Mouse (Mus musculus) hindbrain, embryonic 15.5 days (tissue): ENCODE results near the gene R3hdm1. TPM values are rescaled to one million over a fixed set of nuclear protein-coding genes. Genes with fewer than 3 reads are reported as not detected.
"Not testable (repeated sequence)": the region's sequence is repeated elsewhere in the genome, so short reads cannot be mapped to it uniquely, and the experiment has no call there.

Experiments used
- ATAC-seq: fragments of 200-750 bp; cut with Nextera tagmentation; 2 replicates; pipeline ENCODE4 v1.8.0; 2017; ENCODE audit warnings: low read depth, moderate number of reproducible peaks, moderate TSS enrichment; ENCODE audit not compliant: low FRiP score
- H3K27ac ChIP-seq: fragments of 300-500 bp; sonication (generic); replicated peaks from 2 replicates; pipeline ENCODE4 v1.5.1; 2015; ENCODE audit warnings: mild to moderate bottlenecking, inconsistent platforms
- H3K27me3 ChIP-seq: fragments of 300-500 bp; sonication (generic); 2 replicates; pipeline ENCODE4 v1.6.1; 2015; ENCODE audit warnings: control low read depth, inconsistent platforms
- H3K36me3 ChIP-seq: fragments of 300-500 bp; sonication (generic); 2 replicates; pipeline ENCODE4 v1.6.1; 2015; ENCODE audit warnings: control low read depth, inconsistent platforms
- H3K4me1 ChIP-seq: fragments of 300-500 bp; sonication (generic); replicated peaks from 2 replicates; pipeline ENCODE4 v1.6.1; 2015; ENCODE audit warnings: control low read depth, inconsistent platforms
- H3K4me2 ChIP-seq: fragments of 300-500 bp; sonication (generic); 2 replicates; pipeline ENCODE4 v1.6.1; 2015; ENCODE audit warnings: moderate library complexity, mild to moderate bottlenecking, inconsistent platforms
- H3K4me3 ChIP-seq: fragments of 300-500 bp; sonication (generic); 2 replicates; pipeline ENCODE4 v1.5.1; 2015; ENCODE audit warnings: mild to moderate bottlenecking, inconsistent platforms
- H3K9ac ChIP-seq: fragments of 300-500 bp; sonication (generic); 2 replicates; pipeline ENCODE4 v1.6.1; 2015; ENCODE audit warnings: inconsistent platforms
- H3K9me3 ChIP-seq: fragments of 300-500 bp; sonication (generic); 2 replicates; pipeline ENCODE4 v1.6.1; 2016; ENCODE audit warnings: control low read depth, inconsistent platforms
- WGBS: fragments of 180-500 bp; shearing (Covaris S2); methylation state at CpG from one replicate; pipeline ENCODE4 v1.1.7; 2015; 5-methylcytosine and 5-hydroxymethylcytosine counted together
- polyA plus RNA-seq: library from polyadenylated mRNA; unstranded; fragments of >200 nt; fragmentation: Nextera tagmentation; extraction: Ambion mirVana; gene quantifications from 2 replicates; pipeline ENCODE4 v1.2.1, GENCODE M21; 2015

The R3hdm1 gene
- polyA plus RNA-seq, 1 experiment from 2014 or later: 77.8 TPM

DNA sequence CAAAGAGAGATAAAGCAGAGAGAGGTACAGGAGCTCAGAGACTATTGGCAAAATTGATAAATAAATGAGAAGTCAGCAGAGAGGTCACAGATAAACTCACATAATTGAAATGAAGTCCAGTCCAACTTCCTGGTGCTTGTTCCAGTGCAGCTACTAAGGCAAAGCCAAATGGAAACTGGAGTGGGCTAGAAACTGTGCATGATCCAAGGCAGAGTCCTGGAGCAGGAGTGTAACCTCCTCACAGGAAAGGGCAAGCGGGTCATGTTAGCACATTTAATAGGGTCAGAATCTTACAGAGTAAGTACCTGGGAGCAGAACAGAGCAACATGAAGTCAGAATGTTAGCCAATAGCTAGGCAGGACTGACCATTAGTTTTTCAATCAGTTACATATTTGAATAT lies 24.5 kb upstream of the R3hdm1 start:
- Histone ChIP-seq H3K27me3 (no peaks in the 10 kb centered on the region), H3K27ac (no peak overlapping the region), H3K36me3 (no peaks in the 10 kb centered on the region), H3K4me2 (no peak overlapping the region), H3K4me3 (no peak overlapping the region), H3K9me3 (no peaks in the 10 kb centered on the region), H3K9ac (no peak overlapping the region), H3K4me1 (no peaks in the 10 kb centered on the region)
- 89% methylated on average over 1 of the region's 1 CpGs for WGBS
- ATAC-seq: no peak

- Histone ChIP-seq H3K9ac (no peak overlapping the region), H3K27me3 (no peaks in the 10 kb centered on the region), H3K36me3 (no peaks in the 10 kb centered on the region), H3K4me1 (no peaks in the 10 kb centered on the region), H3K9me3 (no peaks in the 10 kb centered on the region), H3K27ac (no peak overlapping the region), H3K4me2 (no peak overlapping the region), H3K4me3 (no peak overlapping the region)
- 80% methylated on average over 5 of the region's 5 CpGs for WGBS
- ATAC-seq: no peak
These were observed 22.0 kb upstream of the R3hdm1 start for GRCm38 (mm10) chr1:128080936-128081696.

- Histone ChIP-seq H3K27me3 (no peaks in the 10 kb centered on the region), H3K4me1 (no peaks in the 10 kb centered on the region), H3K9me3 (no peaks in the 10 kb centered on the region), H3K9ac (no peak overlapping the region), H3K4me3 (no peak overlapping the region), H3K27ac (no peak overlapping the region), H3K36me3 (no peaks in the 10 kb centered on the region), H3K4me2 (no peak overlapping the region)
- 91% methylated on average over 7 of the region's 7 CpGs for WGBS
- no peak for ATAC-seq
These were observed 21.2 kb upstream of the R3hdm1 start for GRCm38 (mm10) chr1:128081873-128082272.

DNA sequence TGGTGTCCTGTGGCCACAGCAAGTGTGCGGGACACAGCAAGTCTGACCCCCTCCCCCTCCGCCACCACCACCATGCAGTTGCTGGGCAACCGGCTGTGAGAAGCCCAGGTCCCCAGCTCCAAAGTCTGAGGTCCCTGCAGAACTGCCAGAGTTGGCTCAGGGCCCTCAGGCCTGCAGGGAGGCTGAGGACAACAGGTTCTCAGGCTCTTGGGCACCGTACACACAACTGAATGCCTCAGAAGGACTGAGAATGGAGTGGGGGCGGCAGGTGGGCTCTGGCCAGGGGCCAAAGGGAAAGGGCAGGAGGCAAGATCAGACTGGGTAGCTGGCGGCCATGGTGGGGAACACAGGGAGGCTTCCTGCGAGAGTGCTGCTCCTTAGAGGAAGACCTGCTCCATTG lies 20.3 kb upstream of the R3hdm1 start:
- Histone ChIP-seq H3K9me3 (no peaks in the 10 kb centered on the region), H3K4me3 (no peak overlapping the region), H3K36me3 (no peaks in the 10 kb centered on the region), H3K4me1 (no peaks in the 10 kb centered on the region), H3K9ac (no peak overlapping the region), H3K4me2 (no peak overlapping the region), H3K27ac (no peak overlapping the region), H3K27me3 (no peaks in the 10 kb centered on the region)
- ATAC-seq: peak; percentile 59; the same call in 1 of the 2 replicates
- WGBS: 60% methylated on average over 7 of the region's 7 CpGs

- ATAC-seq: no peak
- 55% methylated on average over 2 of the region's 2 CpGs for WGBS
- no peak overlapping the region for H3K27ac ChIP-seq
- H3K9me3 ChIP-seq: no peaks in the 10 kb centered on the region
- no peaks in the 10 kb centered on the region for H3K36me3 ChIP-seq
- no peak overlapping the region for H3K4me3 ChIP-seq
- no peaks in the 10 kb centered on the region for H3K27me3 ChIP-seq
- no peak overlapping the region for H3K4me2 ChIP-seq
- H3K9ac ChIP-seq: no peak overlapping the region
- no peaks in the 10 kb centered on the region for H3K4me1 ChIP-seq
These were observed 8.4 kb upstream of the R3hdm1 start for GRCm38 (mm10) chr1:128094686-128095085.

DNA sequence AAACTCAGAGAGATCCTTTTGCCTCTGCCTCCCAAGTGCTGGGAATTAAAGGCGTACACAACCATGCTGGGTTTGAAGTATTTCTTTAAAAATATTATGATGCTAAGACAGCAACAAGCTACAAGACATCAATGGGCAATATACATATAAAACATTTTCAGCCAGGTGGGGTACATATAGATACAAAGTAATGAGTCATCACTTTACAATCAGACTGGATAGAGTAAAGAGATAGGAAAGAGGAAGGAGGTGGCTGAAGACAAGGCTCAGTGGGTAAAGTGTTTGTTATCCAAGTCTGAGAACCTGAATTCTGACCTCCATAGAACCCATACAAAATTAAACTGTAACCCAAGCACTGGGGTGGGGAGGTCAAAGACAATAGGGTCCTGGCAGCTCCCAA lies 4.8 kb upstream of the R3hdm1 start:
- no peak overlapping the region for H3K27ac ChIP-seq
- H3K4me3 ChIP-seq: no peak overlapping the region
- WGBS: 98% methylated on average over 1 of the region's 1 CpGs
- H3K9me3 ChIP-seq: no peaks in the 10 kb centered on the region
- H3K4me1 ChIP-seq: peaks cover 4% of the 10 kb centered on the region; the same call in 1 of the 2 replicates
- no peaks in the 10 kb centered on the region for H3K36me3 ChIP-seq
- H3K4me2 ChIP-seq: no peak overlapping the region
- no peak for ATAC-seq
- H3K9ac ChIP-seq: no peak overlapping the region
- no peaks in the 10 kb centered on the region for H3K27me3 ChIP-seq

DNA sequence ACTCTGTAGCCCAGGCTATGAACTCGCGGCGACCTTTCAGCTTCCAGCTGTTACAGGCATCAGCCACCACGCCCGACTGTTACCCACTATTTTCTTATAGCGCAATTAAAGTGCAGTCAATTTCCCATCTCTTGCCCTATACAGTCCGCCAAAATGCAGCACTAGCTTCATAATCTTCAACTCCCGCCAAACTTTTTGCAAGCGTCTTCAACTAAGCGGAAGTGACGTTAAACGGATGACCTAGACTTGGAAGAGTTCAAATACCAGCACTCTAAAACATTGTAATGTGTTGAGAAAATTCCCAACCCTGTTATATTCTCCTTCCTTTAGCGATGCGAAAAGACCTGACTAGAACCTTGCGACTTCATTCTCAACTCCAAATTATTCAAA lies 855 bp upstream of the R3hdm1 start:
- Histone ChIP-seq H3K9ac (no peak overlapping the region; the same call in 1 of the 2 replicates), H3K36me3 (no peaks in the 10 kb centered on the region), H3K4me3 (peak overlapping the region; percentile 90), H3K27me3 (no peaks in the 10 kb centered on the region), H3K9me3 (no peaks in the 10 kb centered on the region), H3K27ac (peak overlapping the region; percentile 96), H3K4me1 (peaks cover 20% of the 10 kb centered on the region), H3K4me2 (peak overlapping the region; percentile 73)
- under 1% methylated on average over 15 of the region's 15 CpGs for WGBS
- ATAC-seq: peak; percentile 27

- peaks cover 20% of the 10 kb centered on the region for H3K4me1 ChIP-seq
- H3K27me3 ChIP-seq: no peaks in the 10 kb centered on the region
- H3K4me3 ChIP-seq: peak overlapping the region; percentile 90
- no peaks in the 10 kb centered on the region for H3K9me3 ChIP-seq
- WGBS: under 1% methylated on average over 25 of the region's 47 CpGs
- no peaks in the 10 kb centered on the region for H3K36me3 ChIP-seq
- H3K9ac ChIP-seq: peak overlapping the region; percentile 88
- H3K4me2 ChIP-seq: peak overlapping the region; percentile 58
- peak overlapping the region; percentile 92 for H3K27ac ChIP-seq
- peak; percentile 71 for ATAC-seq
These were observed 503 bp downstream of the R3hdm1 start for GRCm38 (mm10) chr1:128103520-128104088.

GRCm38 (mm10) chr1:128120913-128121627 lies 18.0 kb downstream of the R3hdm1 start:
- Histone ChIP-seq H3K4me1 (no peaks in the 10 kb centered on the region), H3K36me3 (no peaks in the 10 kb centered on the region), H3K9me3 (no peaks in the 10 kb centered on the region), H3K27ac (no peak overlapping the region), H3K9ac (no peak overlapping the region), H3K4me3 (no peak overlapping the region), H3K27me3 (no peaks in the 10 kb centered on the region), H3K4me2 (no peak overlapping the region)
- ATAC-seq: no peak
- WGBS: 99% methylated on average over 4 of the region's 4 CpGs

DNA sequence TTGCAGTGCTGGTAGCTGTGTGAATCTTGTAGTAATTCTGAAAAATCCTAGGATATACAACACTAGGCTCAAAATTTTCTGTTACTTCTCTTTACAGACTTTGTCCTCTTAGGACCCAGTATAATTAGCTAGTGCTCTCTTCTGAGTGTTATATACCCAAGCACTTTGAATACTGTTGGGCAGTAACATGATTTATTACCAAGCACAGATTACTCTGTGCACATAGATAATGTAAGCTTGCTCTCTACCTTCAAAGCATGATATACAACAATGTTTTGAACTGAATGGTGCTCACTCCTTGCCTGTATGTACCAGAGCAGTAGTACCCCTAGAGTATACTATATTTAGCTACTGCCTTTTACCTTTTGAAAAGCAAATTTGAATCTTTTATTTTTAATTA lies 33.1 kb downstream of the R3hdm1 start:
- H3K9me3 ChIP-seq, H3K36me3 ChIP-seq, H3K27ac ChIP-seq, H3K4me3 ChIP-seq, H3K4me1 ChIP-seq, H3K9ac ChIP-seq, H3K27me3 ChIP-seq, ATAC-seq, H3K4me2 ChIP-seq: not testable (repeated sequence)

GRCm38 (mm10) chr1:128141039-128141438 lies 37.9 kb downstream of the R3hdm1 start:
- no peak for ATAC-seq

GRCm38 (mm10) chr1:128141737-128142136 lies 38.6 kb downstream of the R3hdm1 start:
- no peak overlapping the region for H3K4me2 ChIP-seq
- no peaks in the 10 kb centered on the region for H3K36me3 ChIP-seq
- no peak overlapping the region for H3K9ac ChIP-seq
- no peak overlapping the region for H3K27ac ChIP-seq
- H3K27me3 ChIP-seq: no peaks in the 10 kb centered on the region
- no peaks in the 10 kb centered on the region for H3K4me1 ChIP-seq
- H3K9me3 ChIP-seq: no peaks in the 10 kb centered on the region
- H3K4me3 ChIP-seq: no peak overlapping the region
- ATAC-seq: no peak

More at GRCm38 (mm10) chr1:128141039-128141438, 37.9 kb downstream of the R3hdm1 start:
- no peaks in the 10 kb centered on the region for H3K4me1 ChIP-seq
- no peaks in the 10 kb centered on the region for H3K36me3 ChIP-seq
- no peak overlapping the region for H3K4me3 ChIP-seq
- no peak overlapping the region for H3K4me2 ChIP-seq
- no peaks in the 10 kb centered on the region for H3K27me3 ChIP-seq
- no peaks in the 10 kb centered on the region for H3K9me3 ChIP-seq
- H3K9ac ChIP-seq: no peak overlapping the region
- no peak overlapping the region for H3K27ac ChIP-seq
